14 mouse cellular contexts compared by ENCODE assay signal in genomic region chr19:32622142-32622541, GRCm38 (mm10).
"Had no signal": no experiment of that assay in that cellular context is flagged by ENCODE, and none has a peak within 500 bp of the region (broad histone marks: within the 10 kb centered on the region; RNA-seq: fewer than 3 reads in every experiment).

No protein-coding gene starts in this region.

- H3K4me3 ChIP-seq: layer of hippocampus, adult 2 months; limb, embryonic 12.5 days; lung, embryonic 15.5 days; megakaryocyte, embryonic 14.5 days; midbrain, embryonic 15.5 days; neural tube, embryonic 12.5 days had no signal

- DNase-seq: lung, postnatal 14 days; thymus, postnatal 4 days had no signal

- H3K27ac ChIP-seq: hindbrain, postnatal 0 days; kidney, postnatal 0 days; layer of hippocampus, adult 2 months; limb, embryonic 12.5 days; lung, embryonic 15.5 days; macrophage; midbrain, embryonic 15.5 days; neural tube, embryonic 12.5 days; stomach, postnatal 0 days had no signal

- H3K27me3 ChIP-seq: limb, embryonic 12.5 days; lung, embryonic 15.5 days; midbrain, embryonic 15.5 days; neural tube, embryonic 12.5 days had no signal

- H3K4me2 ChIP-seq: limb, embryonic 12.5 days; liver, embryonic 11.5 days; lung, embryonic 15.5 days; midbrain, embryonic 11.5 days; midbrain, embryonic 15.5 days; neural tube, embryonic 12.5 days had no signal

- H3K9ac ChIP-seq: limb, embryonic 12.5 days; lung, embryonic 15.5 days; midbrain, embryonic 15.5 days; neural tube, embryonic 12.5 days had no signal

- H3K4me1 ChIP-seq: lung, embryonic 15.5 days; megakaryocyte, embryonic 14.5 days; midbrain, embryonic 15.5 days; neural tube, embryonic 12.5 days had no signal

- H3K36me3 ChIP-seq: limb, embryonic 12.5 days; lung, embryonic 15.5 days; midbrain, embryonic 15.5 days; neural tube, embryonic 12.5 days had no signal

- H3K9me3 ChIP-seq: lung, embryonic 15.5 days; megakaryocyte, embryonic 14.5 days; midbrain, embryonic 15.5 days; neural tube, embryonic 12.5 days had no signal

- ATAC-seq: hindbrain, postnatal 0 days; midbrain, embryonic 15.5 days had no signal
